In the genomic region with DNA sequence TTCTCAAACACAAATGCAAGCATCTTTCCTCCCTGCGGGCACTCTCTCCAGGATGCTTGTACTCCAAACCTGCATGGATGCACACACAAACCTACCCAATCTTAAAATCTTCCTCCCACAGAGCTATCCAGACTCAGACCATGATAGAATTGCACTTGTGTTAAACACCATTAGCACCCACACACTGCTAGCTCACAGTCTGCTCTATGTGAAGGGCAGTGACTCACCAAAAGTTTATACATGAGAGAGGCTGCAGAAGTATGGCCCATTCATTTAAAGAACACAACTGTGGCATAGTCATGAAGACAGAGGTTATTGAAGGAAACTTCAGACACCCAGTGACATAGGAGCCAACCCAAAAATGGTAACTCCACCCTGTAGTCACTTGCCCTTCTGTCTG, we compare ENCODE assay signal across 31 mouse cellular contexts. TPM values are rescaled to one million over a fixed set of nuclear protein-coding genes. Genes with fewer than 3 reads are reported as not detected.
"Had no signal": no experiment of that assay in that cellular context is flagged by ENCODE, and none has a peak within 500 bp of the region (broad histone marks: within the 10 kb centered on the region; RNA-seq: fewer than 3 reads in every experiment).

No protein-coding gene starts in this region.

- H3K4me1 ChIP-seq: heart, embryonic 10.5 days; heart, embryonic 12.5 days; hindbrain, embryonic 12.5 days; intestine, embryonic 15.5 days; limb, embryonic 12.5 days; liver, embryonic 13.5 days; liver, embryonic 15.5 days had no signal

- H3K27ac ChIP-seq: gastrocnemius, adult 2 months; heart, adult 2 months; heart, embryonic 10.5 days; hindbrain, embryonic 10.5 days; hindbrain, embryonic 12.5 days; hindbrain, embryonic 14.5 days; intestine, embryonic 15.5 days; layer of hippocampus, adult 2 months; left cerebral cortex, adult 2 months; limb, embryonic 10.5 days; limb, embryonic 12.5 days; liver, embryonic 13.5 days; liver, embryonic 15.5 days had no signal

- H3K4me3 ChIP-seq: gastrocnemius, adult 2 months; heart, adult 2 months; heart, embryonic 10.5 days; heart, embryonic 12.5 days; hindbrain, embryonic 10.5 days; hindbrain, embryonic 12.5 days; intestine, embryonic 15.5 days; layer of hippocampus, adult 2 months; left cerebral cortex, adult 2 months; limb, embryonic 10.5 days; limb, embryonic 12.5 days; liver, embryonic 13.5 days; liver, embryonic 15.5 days had no signal

- H3K4me2 ChIP-seq: heart, embryonic 12.5 days; hindbrain, embryonic 12.5 days; hindbrain, embryonic 14.5 days; intestine, embryonic 15.5 days; limb, embryonic 12.5 days; liver, embryonic 11.5 days; liver, embryonic 13.5 days; liver, embryonic 15.5 days had no signal

- ATAC-seq: inflammation-experienced regulatory T-cells, adult 6 months; intestine, embryonic 15.5 days; intestine, postnatal 0 days had no signal

- H3K9ac ChIP-seq: heart, embryonic 12.5 days; hindbrain, embryonic 12.5 days; hindbrain, embryonic 14.5 days; intestine, embryonic 15.5 days; limb, embryonic 12.5 days; liver, embryonic 13.5 days; liver, embryonic 15.5 days had no signal

- H3K36me3 ChIP-seq: heart, embryonic 10.5 days; heart, embryonic 12.5 days; hindbrain, embryonic 10.5 days; hindbrain, embryonic 12.5 days; intestine, embryonic 15.5 days; limb, embryonic 10.5 days; limb, embryonic 12.5 days; liver, embryonic 13.5 days; liver, embryonic 15.5 days had no signal

- DNase-seq: gastrocnemius, adult 2 months; gastrocnemius, postnatal 10 days; gastrocnemius, postnatal 25 days; heart, postnatal 10 days; heart, postnatal 4 days; kidney, adult 18-20 months; kidney, adult 8-10 months; kidney, postnatal 10 days; kidney, postnatal 25 days; kidney, postnatal 4 days; liver; liver, embryonic 13.5 days had no signal

- H3K9me3 ChIP-seq: heart, embryonic 10.5 days; heart, embryonic 12.5 days; hindbrain, embryonic 10.5 days; hindbrain, embryonic 12.5 days; intestine, embryonic 15.5 days; limb, embryonic 10.5 days; limb, embryonic 12.5 days; liver, embryonic 13.5 days; liver, embryonic 15.5 days had no signal

RNA-seq across cellular contexts. Expression of a gene that starts 16.0 kb away (rescaled TPM):
- polyA plus RNA-seq: heart, embryonic 12.5 days; heart, embryonic 14.5 days; heart, embryonic 16.5 days; hindbrain, embryonic 14.5 days; intestine, embryonic 15.5 days; intestine, postnatal 0 days; kidney, embryonic 14.5 days; kidney, embryonic 16.5 days; limb, embryonic 10.5 days; limb, embryonic 12.5 days; liver, embryonic 11.5 days; liver, embryonic 13.5 days; liver, embryonic 15.5 days had no signal

RNA-seq across cellular contexts. Expression of a gene that starts 58.7 kb away (rescaled TPM):
- polyA plus RNA-seq: inflammation-experienced regulatory T-cells, adult 6 months; liver, embryonic 13.5 days; liver, embryonic 15.5 days had no signal
